Mouse (Mus musculus): ENCODE measurements around the gene Fam133b. TPM values are rescaled to one million over a fixed set of nuclear protein-coding genes. Genes with fewer than 3 reads are reported as not detected.
"Not testable (repeated sequence)": the region's sequence is repeated elsewhere in the genome, so short reads cannot be mapped to it uniquely, and the experiment has no call there.

The Fam133b gene
- polyA plus RNA-seq, 1 experiment, result 35.2 TPM

DNA sequence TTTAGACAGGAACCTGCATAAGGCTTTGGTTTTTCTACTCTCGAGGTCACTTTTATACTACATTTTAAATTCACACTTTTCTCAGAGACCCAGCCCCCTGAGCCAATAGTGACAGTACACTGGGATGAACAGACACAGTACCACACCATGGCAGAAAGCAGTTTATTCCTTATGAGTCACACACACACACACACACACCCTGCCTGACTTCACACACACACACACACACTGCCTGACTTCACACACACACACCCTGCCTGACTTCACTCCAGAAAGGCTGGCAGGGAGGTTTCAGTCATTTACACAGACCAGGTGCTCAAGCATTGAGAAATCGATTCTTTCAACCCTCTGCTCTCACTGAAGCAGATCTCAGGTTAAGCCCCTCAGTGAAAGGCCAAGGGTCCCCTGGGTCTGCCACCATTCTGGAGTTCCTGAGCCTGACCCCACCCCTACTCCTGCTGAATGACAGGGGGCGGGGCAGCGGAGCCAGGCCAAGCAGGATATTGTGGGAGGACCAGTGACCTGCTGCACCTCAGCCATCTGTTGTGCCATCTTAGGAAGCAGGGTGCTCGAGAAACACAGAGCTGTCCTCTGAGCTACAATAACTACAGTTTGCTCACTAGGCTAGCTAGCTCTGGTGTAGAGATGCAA, 16.5 kb upstream of the Fam133b start:
- Histone ChIP-seq H3K4me3 (replicated peaks; ENCODE audit: control insufficient read depth, low read depth, low read length) (no peak overlapping the region), H3K27ac (ENCODE audit: control insufficient read depth, insufficient read depth, low read depth, low read length, poor library complexity) (no peak overlapping the region), H3K4me1 (ENCODE audit: control insufficient read depth, insufficient read depth, low read length) (no peaks in the 10 kb centered on the region)
- WGBS, result 69% methylated on average over 5 of the region's 5 CpGs
- TF ChIP-seq CTCF (IDR thresholded peaks at IDR 0.05; ENCODE audit: control insufficient read depth, insufficient read depth, low read length) (no peak), POLR2A (IDR thresholded peaks at IDR 0.05; ENCODE audit: borderline replicate concordance, control insufficient read depth, low read depth, low read length) (no peak)

DNA sequence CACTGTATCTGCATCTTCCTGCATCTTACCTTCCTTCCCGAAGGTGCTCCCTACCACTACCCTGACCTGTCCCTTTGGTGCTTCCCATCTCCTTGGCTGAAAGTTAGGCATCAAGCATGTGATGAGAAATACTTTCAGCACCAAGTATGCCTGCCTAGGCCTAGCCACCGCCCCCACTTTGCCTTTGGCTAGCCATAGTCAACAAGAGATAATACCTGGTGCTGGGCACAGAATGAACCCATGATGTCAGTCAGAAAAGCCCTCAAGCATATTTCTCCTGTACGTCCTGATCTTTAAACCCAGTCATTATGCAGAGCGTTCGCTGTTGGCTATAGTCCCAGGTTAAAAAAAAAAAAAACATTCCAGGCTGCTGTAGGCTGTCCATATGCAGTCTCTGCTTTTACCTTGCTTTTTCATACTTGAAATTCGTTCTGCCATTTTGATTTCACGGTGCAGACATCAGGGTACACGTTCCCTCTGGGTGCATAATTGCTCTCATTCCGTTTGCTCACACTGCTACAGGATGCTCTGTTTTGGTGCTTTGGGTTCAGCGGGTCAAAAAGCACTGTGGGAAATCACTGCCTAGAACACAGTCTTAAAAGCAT, 13.9 kb upstream of the Fam133b start:
- TF ChIP-seq POLR2A (IDR thresholded peaks at IDR 0.05; ENCODE audit: borderline replicate concordance, control insufficient read depth, low read depth, low read length) (no peak), CTCF (IDR thresholded peaks at IDR 0.05; ENCODE audit: control insufficient read depth, insufficient read depth, low read length) (no peak)
- H3K4me3 ChIP-seq (replicated peaks; ENCODE audit: control insufficient read depth, low read depth, low read length), result no peak overlapping the region
- 82% methylated on average over 10 of the region's 10 CpGs for WGBS
- no peak overlapping the region for H3K27ac ChIP-seq (ENCODE audit: control insufficient read depth, insufficient read depth, low read depth, low read length, poor library complexity)
- no peaks in the 10 kb centered on the region for H3K4me1 ChIP-seq (ENCODE audit: control insufficient read depth, insufficient read depth, low read length)

GRCm38 (mm10) chr5:3532048-3532447, 11.6 kb upstream of the Fam133b start:
- not testable (repeated sequence) for H3K4me1 ChIP-seq (ENCODE audit: control insufficient read depth, insufficient read depth, low read length); H3K4me3 ChIP-seq (replicated peaks; ENCODE audit: control insufficient read depth, low read depth, low read length); H3K27ac ChIP-seq (ENCODE audit: control insufficient read depth, insufficient read depth, low read depth, low read length, poor library complexity)

- WGBS, result 81% methylated on average over 3 of the region's 3 CpGs
- H3K4me3 ChIP-seq (replicated peaks; ENCODE audit: control insufficient read depth, low read depth, low read length), result no peak overlapping the region
- no peak for TF ChIP-seq CTCF (IDR thresholded peaks at IDR 0.05; ENCODE audit: control insufficient read depth, insufficient read depth, low read length)
- no peak for TF ChIP-seq POLR2A (IDR thresholded peaks at IDR 0.05; ENCODE audit: borderline replicate concordance, control insufficient read depth, low read depth, low read length)
- no peak overlapping the region for H3K27ac ChIP-seq (ENCODE audit: control insufficient read depth, insufficient read depth, low read depth, low read length, poor library complexity)
- H3K4me1 ChIP-seq (ENCODE audit: control insufficient read depth, insufficient read depth, low read length), result no peaks in the 10 kb centered on the region
Observed at GRCm38 (mm10) chr5:3536592-3537212, 6.9 kb upstream of the Fam133b start.

DNA sequence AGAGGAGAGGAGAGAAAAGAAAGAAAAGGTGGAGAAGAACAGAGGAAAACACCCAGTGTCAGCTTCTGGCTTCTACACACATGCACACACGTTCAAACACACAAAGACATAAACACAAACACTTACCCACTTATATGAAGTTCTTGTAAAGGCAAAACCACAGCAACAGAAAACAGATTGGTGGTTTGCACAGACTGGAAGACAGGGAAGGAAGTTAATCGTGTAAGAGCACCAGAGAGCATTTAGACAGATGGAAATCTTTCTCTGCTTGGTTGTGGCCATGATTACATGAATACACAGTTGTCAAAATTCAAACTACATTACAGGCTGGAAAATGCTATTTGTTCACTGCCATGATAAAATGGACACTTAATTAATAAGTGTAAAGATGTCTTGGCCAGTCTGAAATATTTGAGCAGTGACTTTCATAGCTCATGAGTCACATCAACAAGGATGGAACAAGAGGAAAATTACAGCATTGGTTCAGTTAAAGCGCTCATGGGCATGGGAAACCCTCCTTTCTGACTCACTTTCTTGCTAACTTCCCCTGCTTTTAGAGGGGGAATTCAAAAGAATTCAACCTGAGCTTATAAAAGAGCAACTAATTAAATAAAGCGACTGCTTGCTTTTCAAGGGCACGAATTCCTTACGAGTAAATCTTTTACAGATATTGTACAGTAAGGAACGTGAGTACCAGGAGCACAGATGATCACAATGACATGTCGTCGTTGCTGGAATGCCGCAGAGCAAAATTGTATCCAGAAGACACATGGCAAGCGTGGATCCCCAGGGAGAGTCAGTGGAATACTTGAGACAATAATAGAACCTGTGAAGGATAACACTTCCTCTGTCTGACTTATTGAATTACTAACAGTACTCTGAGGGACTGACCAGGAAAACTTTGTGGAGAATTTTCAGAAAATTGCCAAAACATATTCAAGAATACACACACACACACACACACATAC, 4.8 kb upstream of the Fam133b start:
- H3K4me3 ChIP-seq (replicated peaks; ENCODE audit: control insufficient read depth, low read depth, low read length), result no peak overlapping the region
- TF ChIP-seq CTCF (IDR thresholded peaks at IDR 0.05; ENCODE audit: control insufficient read depth, insufficient read depth, low read length), result no peak
- no peak for TF ChIP-seq POLR2A (IDR thresholded peaks at IDR 0.05; ENCODE audit: borderline replicate concordance, control insufficient read depth, low read depth, low read length)
- peaks cover 1% of the 10 kb centered on the region for H3K4me1 ChIP-seq (ENCODE audit: control insufficient read depth, insufficient read depth, low read length)
- H3K27ac ChIP-seq (ENCODE audit: control insufficient read depth, insufficient read depth, low read depth, low read length, poor library complexity), result no peak overlapping the region
- WGBS, result 62% methylated on average over 11 of the region's 11 CpGs

DNA sequence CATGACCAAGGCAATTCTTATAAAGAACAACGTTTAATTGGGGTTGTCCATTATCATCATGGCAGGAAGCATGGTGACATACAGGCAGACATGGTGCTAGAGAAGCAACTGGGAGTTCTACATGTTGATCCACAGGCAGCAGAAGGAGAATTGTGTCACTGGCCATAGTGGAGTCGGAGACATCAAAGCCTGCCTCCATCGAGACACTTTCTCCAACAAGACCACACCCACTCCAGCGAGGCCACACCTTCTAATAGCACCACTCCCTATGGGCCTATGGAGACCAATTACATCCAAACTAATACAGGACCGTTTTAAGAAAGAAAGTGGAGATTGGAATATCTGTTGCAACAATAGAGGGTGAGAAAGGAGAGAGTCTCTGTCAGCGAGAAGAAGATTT, 1.8 kb upstream of the Fam133b start:
- WGBS, result 86% methylated on average over 6 of the region's 6 CpGs
- H3K27ac ChIP-seq (ENCODE audit: control insufficient read depth, insufficient read depth, low read depth, low read length, poor library complexity), result no peak overlapping the region
- H3K4me1 ChIP-seq (ENCODE audit: control insufficient read depth, insufficient read depth, low read length), result peaks cover 1% of the 10 kb centered on the region
- TF ChIP-seq POLR2A (IDR thresholded peaks at IDR 0.05; ENCODE audit: borderline replicate concordance, control insufficient read depth, low read depth, low read length) (no peak), CTCF (IDR thresholded peaks at IDR 0.05; ENCODE audit: control insufficient read depth, insufficient read depth, low read length) (no peak)
- no peak overlapping the region for H3K4me3 ChIP-seq (replicated peaks; ENCODE audit: control insufficient read depth, low read depth, low read length)

DNA sequence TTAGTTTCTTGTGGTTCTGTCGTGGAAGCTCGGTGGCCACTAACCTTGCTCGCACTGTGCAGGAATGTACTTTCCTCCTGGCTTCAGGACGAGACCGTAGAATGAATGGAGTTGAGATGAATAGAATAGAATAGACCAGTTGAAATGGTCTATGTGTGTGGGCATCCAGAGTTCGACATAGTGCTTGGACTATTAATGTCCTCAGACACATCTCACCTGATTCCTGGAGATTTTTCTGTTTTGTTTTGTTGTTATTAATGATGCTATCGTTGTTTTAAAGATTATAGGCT, 792 bp downstream of the Fam133b start:
- 7% methylated on average over 7 of the region's 7 CpGs for WGBS
- TF ChIP-seq POLR2A (IDR thresholded peaks at IDR 0.05; ENCODE audit: borderline replicate concordance, control insufficient read depth, low read depth, low read length) (no peak), CTCF (IDR thresholded peaks at IDR 0.05; ENCODE audit: control insufficient read depth, insufficient read depth, low read length) (no peak)
- Histone ChIP-seq H3K4me1 (ENCODE audit: control insufficient read depth, insufficient read depth, low read length) (peaks cover 1% of the 10 kb centered on the region), H3K27ac (ENCODE audit: control insufficient read depth, insufficient read depth, low read depth, low read length, poor library complexity) (no peak overlapping the region), H3K4me3 (replicated peaks; ENCODE audit: control insufficient read depth, low read depth, low read length) (peak overlapping the region; percentile 68)

GRCm38 (mm10) chr5:3546226-3546625, 2.6 kb downstream of the Fam133b start:
- no peak for TF ChIP-seq POLR2A (IDR thresholded peaks at IDR 0.05; ENCODE audit: borderline replicate concordance, control insufficient read depth, low read depth, low read length)
- TF ChIP-seq CTCF (IDR thresholded peaks at IDR 0.05; ENCODE audit: control insufficient read depth, insufficient read depth, low read length), result no peak
- Histone ChIP-seq H3K4me3 (replicated peaks; ENCODE audit: control insufficient read depth, low read depth, low read length) (no peak overlapping the region), H3K27ac (ENCODE audit: control insufficient read depth, insufficient read depth, low read depth, low read length, poor library complexity) (no peak overlapping the region), H3K4me1 (ENCODE audit: control insufficient read depth, insufficient read depth, low read length) (peaks cover 1% of the 10 kb centered on the region)
- WGBS, result 68% methylated on average over 1 of the region's 1 CpGs
